Mouse (Mus musculus) hematopoietic stem cell, adult 5-6 weeks (primary cell): ENCODE results near the gene Trpm5. TPM values are rescaled to one million over a fixed set of nuclear protein-coding genes. Genes with fewer than 3 reads are reported as not detected.

Experiments used
- ATAC-seq, 2 experiments: fragments of 125-278 bp in 1 of 2; replicated peaks in 1 of 2; 2 replicates each; pipeline ENCODE4 v1.8.0; 2016 to 2017; ENCODE audit warnings: inconsistent platforms in 2 of 2, mild to moderate bottlenecking in 2 of 2, moderate number of reproducible peaks in 2 of 2, low read depth in 1 of 2, moderate TSS enrichment in 1 of 2; ENCODE audit not compliant: low FRiP score in 2 of 2, poor library complexity in 2 of 2, severe bottlenecking in 2 of 2, insufficient read depth in 1 of 2, low TSS enrichment in 1 of 2
- total RNA-seq: library from RNA; stranded (forward); fragments of 172-1452, 232-1000 nt; gene quantifications from 2 replicates; pipeline ENCODE4 v1.2.3, GENCODE M21; 2017

The Trpm5 gene
- total RNA-seq: 0.13 and 0.30 TPM in 2 replicates

GRCm38 (mm10) chr7:143094592-143095553 is at the start of gene Trpm5:
Trpm5 (minus strand) TSS chr7:143094642.
- ATAC-seq: peak; percentile 52 to 55; a peak in 2 of 4 replicates

GRCm38 (mm10) chr7:143142680-143143079 is 48.2 kb upstream of the Trpm5 start:
- ATAC-seq: no peak

GRCm38 (mm10) chr7:143139932-143140331 is 45.5 kb upstream of the Trpm5 start:
- no peak for ATAC-seq

GRCm38 (mm10) chr7:143138789-143139188 is 44.3 kb upstream of the Trpm5 start:
- 0 out of 4 replicates have a peak, but pooled peaks have one; percentile 39 to 58 for ATAC-seq

GRCm38 (mm10) chr7:143136561-143136960 is 42.1 kb upstream of the Trpm5 start:
- no peak for ATAC-seq

GRCm38 (mm10) chr7:143136125-143136524 is 41.7 kb upstream of the Trpm5 start:
- no peak for ATAC-seq

- ATAC-seq: 0 out of 4 replicates have a peak, but pooled peaks of 1 of the 2 experiments have one; percentile 30
Measured at GRCm38 (mm10) chr7:143132815-143133214, 38.4 kb upstream of the Trpm5 start.

GRCm38 (mm10) chr7:143124902-143125301 is 30.5 kb upstream of the Trpm5 start:
- no peak for ATAC-seq

- ATAC-seq: no peak
Measured at GRCm38 (mm10) chr7:143123876-143124669, 29.6 kb upstream of the Trpm5 start.

GRCm38 (mm10) chr7:143122191-143122590 is 27.7 kb upstream of the Trpm5 start:
- ATAC-seq: no peak

- ATAC-seq: peak in 1 of 2 experiments; percentile 22; a peak in 1 of 4 replicates
Measured at GRCm38 (mm10) chr7:143119826-143120225, 25.4 kb upstream of the Trpm5 start.

- peak in 1 of 2 experiments; percentile 43; a peak in 2 of 4 replicates for ATAC-seq
Measured at GRCm38 (mm10) chr7:143119407-143119806, 25.0 kb upstream of the Trpm5 start.

GRCm38 (mm10) chr7:143116521-143116920 is 22.1 kb upstream of the Trpm5 start:
- ATAC-seq: no peak

- ATAC-seq: no peak
Measured at GRCm38 (mm10) chr7:143114773-143115172, 20.3 kb upstream of the Trpm5 start.

GRCm38 (mm10) chr7:143112395-143112794 is 18.0 kb upstream of the Trpm5 start:
- ATAC-seq: no peak

GRCm38 (mm10) chr7:143111719-143112118 is 17.3 kb upstream of the Trpm5 start:
- no peak for ATAC-seq

- ATAC-seq: no peak
Measured at GRCm38 (mm10) chr7:143110803-143111202, 16.4 kb upstream of the Trpm5 start.

- ATAC-seq: no peak
Measured at GRCm38 (mm10) chr7:143109696-143110095, 15.3 kb upstream of the Trpm5 start.
